Mouse (Mus musculus) brain, embryonic 14.5 days (tissue): ENCODE data around the gene Arrdc5.

Experiments
- CTCF ChIP-seq: fragments of 200-500 bp; IDR thresholded peaks from 2 replicates; pipeline ENCODE4 v1.5.1; 2012; ENCODE audit warnings: inconsistent platforms, mild to moderate bottlenecking, moderate library complexity, borderline replicate concordance; ENCODE audit not compliant: insufficient read depth, insufficient read length; ENCODE audit errors: extremely low read depth
- POLR2A ChIP-seq: fragments of 200-500 bp; IDR thresholded peaks from 2 replicates; pipeline ENCODE4 v1.6.1; 2012; ENCODE audit warnings: mild to moderate bottlenecking, inconsistent platforms, borderline replicate concordance; ENCODE audit not compliant: poor library complexity, insufficient read depth, insufficient read length, severe bottlenecking; ENCODE audit errors: extremely low read depth

GRCm38 (mm10) chr17:56278340-56278739, 21.7 kb downstream of the Arrdc5 start:
- TF ChIP-seq CTCF (no peak), POLR2A (no peak)
